Mouse (Mus musculus) CH12.LX (cell line): Measurements from ENCODE around the gene Apom.

Experiments
- CTCF ChIP-seq, 2 experiments: IDR thresholded peaks in 1 of 2; conservative IDR thresholded peaks in 1 of 2; 2 replicates each; pipeline ENCODE4 v1.5.1; 2011 to 2012; ENCODE audit warnings: low read depth in 2 of 2, low read length in 2 of 2, improper control_type of control experiment in 1 of 2, inconsistent platforms in 1 of 2, mild to moderate bottlenecking in 1 of 2, moderate library complexity in 1 of 2
- EP300 ChIP-seq: IDR thresholded peaks from 2 replicates; pipeline ENCODE4 v1.6.1; 2011; ENCODE audit warnings: low read length, improper control_type of control experiment
- ETS1 ChIP-seq: conservative IDR thresholded peaks from 2 replicates; pipeline ENCODE4 v1.6.1; 2012; ENCODE audit warnings: low read depth, mild to moderate bottlenecking, inconsistent platforms, low read length, improper control_type of control experiment, moderate library complexity
- MAZ ChIP-seq: IDR thresholded peaks from 2 replicates; pipeline ENCODE4 v1.6.1; 2012; ENCODE audit warnings: low read depth, mild to moderate bottlenecking, inconsistent platforms, low read length, improper control_type of control experiment, moderate library complexity
- POLR2A ChIP-seq: IDR thresholded peaks from 2 replicates; pipeline ENCODE4 v1.6.1; 2011; ENCODE audit warnings: low read depth, mild to moderate bottlenecking, improper control_type of control experiment, low read length
- RCOR1 ChIP-seq: conservative IDR thresholded peaks from 2 replicates; pipeline ENCODE4 v1.6.1; 2012; ENCODE audit warnings: low read depth, mild to moderate bottlenecking, inconsistent platforms, low read length, improper control_type of control experiment
- USF2 ChIP-seq: conservative IDR thresholded peaks from 2 replicates; pipeline ENCODE4 v1.6.1; 2011; ENCODE audit warnings: low read depth, low read length, improper control_type of control experiment

GRCm38 (mm10) chr17:35178528-35178927, 46.7 kb upstream of the Apom start:
- TF ChIP-seq USF2, result no peak
- TF ChIP-seq MAZ, result peak; percentile 68; the same call in 1 of the 2 replicates
- TF ChIP-seq ETS1, result no peak
- peak; percentile 83 to 98 for TF ChIP-seq CTCF (conservative IDR thresholded peaks at IDR 0.05 in 1 of 2, IDR thresholded peaks at IDR 0.05 in 1 of 2; ENCODE audit: low read depth in 2 of 2, low read length in 2 of 2)
- no peak for TF ChIP-seq POLR2A
- TF ChIP-seq RCOR1, result no peak
- no peak for TF ChIP-seq EP300
